Mouse (Mus musculus) forebrain, embryonic 16.5 days (tissue): Measurements from ENCODE around the gene Lrrc32. TPM values are rescaled to one million over a fixed set of nuclear protein-coding genes. Genes with fewer than 3 reads are reported as not detected.
A peak's percentile ranks its signal among the peaks of the same experiment; 100 is the strongest.

ENCODE experiments used
- ATAC-seq: fragments of 200-750 bp; cut with Nextera tagmentation; 2 replicates; pipeline ENCODE4 v1.8.0; 2017; ENCODE audit warnings: mild to moderate bottlenecking, moderate library complexity
- H3K27ac ChIP-seq: fragments of 300-500 bp; sonication (generic); 2 replicates; pipeline ENCODE4 v1.5.1; 2014; ENCODE audit warnings: low read length, control low read depth
- H3K27me3 ChIP-seq: fragments of 300-500 bp; sonication (generic); replicated peaks from 2 replicates; pipeline ENCODE4 v1.6.1; 2014; ENCODE audit warnings: low read length; ENCODE audit not compliant: control insufficient read depth, insufficient read depth
- H3K36me3 ChIP-seq: fragments of 300-500 bp; sonication (generic); 2 replicates; pipeline ENCODE4 v1.6.1; 2014; ENCODE audit not compliant: control insufficient read depth, insufficient read depth
- H3K4me1 ChIP-seq: fragments of 300-500 bp; sonication (generic); replicated peaks from 2 replicates; pipeline ENCODE4 v1.6.1; 2014; ENCODE audit warnings: low read length; ENCODE audit not compliant: control insufficient read depth, insufficient read depth
- H3K4me2 ChIP-seq: fragments of 300-500 bp; sonication (generic); 2 replicates; pipeline ENCODE4 v1.6.1; 2014; ENCODE audit warnings: mild to moderate bottlenecking, low read length, control low read depth
- H3K4me3 ChIP-seq: fragments of 300-500 bp; sonication (generic); replicated peaks from 2 replicates; pipeline ENCODE4 v1.5.1; 2014; ENCODE audit warnings: mild to moderate bottlenecking, low read length, control low read depth
- H3K9ac ChIP-seq: fragments of 300-500 bp; sonication (generic); replicated peaks from 2 replicates; pipeline ENCODE4 v1.6.1; 2014; ENCODE audit warnings: low read depth, low read length, control low read depth
- H3K9me3 ChIP-seq: fragments of 300-500 bp; sonication (generic); 2 replicates; pipeline ENCODE4 v1.6.1; 2016; ENCODE audit warnings: low read length; ENCODE audit not compliant: control insufficient read depth
- WGBS: fragments of 180-500 bp; shearing (Covaris S2); extraction: QIAGEN DNeasy Blood & Tissue Kit; methylation state at CpG from one replicate; pipeline ENCODE4 v1.1.7; 2014; 5-methylcytosine and 5-hydroxymethylcytosine counted together
- polyA plus RNA-seq: library from polyadenylated mRNA; unstranded; fragments of >200 nt; fragmentation: Nextera tagmentation; extraction: Ambion mirVana; gene quantifications from 2 replicates; pipeline ENCODE4 v1.2.1, GENCODE M21; 2015

Gene Lrrc32
- polyA plus RNA-seq, 1 experiment from 2014 or later: 2.8 TPM

DNA sequence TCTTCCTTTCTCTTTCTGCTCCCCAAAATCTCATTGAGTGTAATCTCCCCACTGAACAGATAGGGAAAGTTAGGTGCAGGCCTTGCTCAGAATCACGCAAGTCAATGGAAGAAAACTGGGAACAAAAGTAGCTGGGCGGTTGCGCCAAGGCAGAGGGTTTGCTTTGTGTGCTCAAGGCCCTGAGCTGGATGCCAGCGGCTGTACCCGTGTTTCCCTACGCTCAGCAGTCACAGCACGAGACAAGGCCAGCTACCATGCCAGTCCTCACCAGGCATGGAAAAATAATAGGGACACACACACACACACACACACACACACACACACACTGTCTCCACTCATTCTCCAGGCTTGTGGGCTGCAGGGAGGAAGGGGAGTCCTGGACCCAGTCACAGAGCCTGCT lies 12.0 kb downstream of the Lrrc32 start:
- Histone ChIP-seq H3K4me2 (no peak overlapping the region), H3K4me1 (peaks cover 5% of the 10 kb centered on the region), H3K36me3 (no peaks in the 10 kb centered on the region), H3K4me3 (no peak overlapping the region), H3K9me3 (no peaks in the 10 kb centered on the region), H3K27ac (no peak overlapping the region), H3K9ac (no peak overlapping the region), H3K27me3 (no peaks in the 10 kb centered on the region)
- WGBS: 79% methylated on average over 7 of the region's 7 CpGs
- ATAC-seq: no peak

DNA sequence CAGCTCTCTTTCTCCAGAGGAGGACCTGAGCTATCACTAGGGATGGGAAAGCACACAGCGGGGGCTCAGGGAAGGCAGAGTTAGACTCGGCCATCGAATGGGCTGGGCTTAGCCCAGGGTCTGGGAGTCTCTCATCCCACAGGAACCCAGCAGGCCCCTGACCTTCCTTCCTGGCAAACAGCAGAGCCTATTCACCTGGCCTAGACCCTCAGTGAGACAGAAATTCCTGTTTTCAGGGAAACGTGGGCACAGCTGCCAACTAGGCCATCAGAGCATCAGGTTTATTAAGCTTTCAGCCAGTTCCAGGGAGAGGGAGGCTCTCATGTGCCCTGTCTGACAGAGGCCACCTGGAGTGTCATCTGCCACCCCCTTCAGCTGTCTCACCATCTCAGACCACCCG lies 13.8 kb downstream of the Lrrc32 start:
- H3K9ac ChIP-seq: no peak overlapping the region
- no peaks in the 10 kb centered on the region for H3K9me3 ChIP-seq
- no peak overlapping the region for H3K4me2 ChIP-seq
- ATAC-seq: no peak
- peaks cover 5% of the 10 kb centered on the region for H3K4me1 ChIP-seq
- no peak overlapping the region for H3K4me3 ChIP-seq
- H3K27me3 ChIP-seq: no peaks in the 10 kb centered on the region
- H3K27ac ChIP-seq: no peak overlapping the region
- H3K36me3 ChIP-seq: no peaks in the 10 kb centered on the region
- 22% methylated on average over 5 of the region's 5 CpGs for WGBS

DNA sequence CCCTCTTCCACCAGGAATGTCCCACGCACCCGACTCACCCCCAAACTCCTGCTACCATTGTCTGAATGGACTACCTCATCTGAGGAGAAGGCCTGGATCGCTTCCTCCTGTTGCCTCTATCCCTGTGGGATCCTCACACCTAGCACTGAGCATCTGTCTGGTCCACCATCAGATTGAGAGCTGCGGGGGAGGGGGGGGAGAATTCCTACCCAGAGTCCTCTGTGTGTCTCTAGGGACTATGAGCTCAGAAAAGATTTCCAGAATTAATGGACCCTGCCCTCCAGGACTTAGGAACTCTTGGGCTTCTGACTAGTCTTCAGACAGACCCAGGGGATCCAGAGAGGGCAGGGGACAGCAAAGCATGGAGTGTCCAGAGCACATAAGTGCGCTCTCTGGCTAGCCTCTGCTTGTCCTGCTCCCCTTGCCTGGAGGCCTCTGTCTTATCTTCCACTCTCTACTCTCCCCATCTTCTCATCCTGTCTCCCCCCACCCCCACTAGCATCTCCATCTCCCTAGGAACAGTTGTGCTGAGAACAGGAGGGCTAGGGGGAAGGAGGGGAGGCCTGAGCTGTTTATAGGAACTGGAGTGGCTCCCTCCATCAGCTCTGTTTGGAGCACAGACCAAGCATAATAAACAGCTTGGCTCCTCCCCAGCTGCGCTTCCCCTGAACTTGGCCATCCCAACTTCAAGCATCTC lies 15.0 kb downstream of the Lrrc32 start:
- 77% methylated on average over 6 of the region's 6 CpGs for WGBS
- Histone ChIP-seq H3K9ac (no peak overlapping the region), H3K27me3 (no peaks in the 10 kb centered on the region), H3K4me3 (no peak overlapping the region), H3K4me1 (peaks cover 5% of the 10 kb centered on the region), H3K9me3 (no peaks in the 10 kb centered on the region), H3K4me2 (no peak overlapping the region), H3K27ac (no peak overlapping the region), H3K36me3 (no peaks in the 10 kb centered on the region)
- ATAC-seq: peak; percentile 71

DNA sequence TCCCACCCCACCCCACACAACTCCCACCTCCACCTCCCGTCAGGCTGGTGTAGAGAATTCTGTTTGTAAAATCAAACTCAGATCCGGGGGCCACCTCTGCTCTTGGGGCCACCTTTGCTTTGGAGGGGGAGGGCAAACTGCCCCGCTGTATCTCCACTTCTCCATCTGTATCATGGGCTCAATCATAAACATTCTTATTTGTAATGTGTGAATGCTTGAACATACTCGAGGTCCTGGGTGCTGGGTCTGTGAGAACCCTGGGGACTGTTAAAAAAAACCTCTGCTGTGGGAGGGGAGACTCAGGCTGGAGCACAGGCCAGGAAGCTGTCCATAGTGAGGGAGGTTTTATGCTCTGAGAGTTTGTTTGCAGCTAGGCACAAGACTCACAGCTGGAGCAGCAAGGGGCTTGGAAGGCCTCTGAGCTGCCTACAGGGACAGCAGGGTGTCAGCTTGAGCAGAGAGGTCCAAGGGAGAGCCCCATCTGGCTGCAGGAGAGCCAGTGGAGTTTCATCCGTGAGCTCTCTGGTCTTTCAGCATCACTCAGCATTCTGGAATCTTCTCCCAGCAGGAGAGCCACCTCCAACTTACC lies 15.7 kb downstream of the Lrrc32 start:
- H3K4me1 ChIP-seq: peaks cover 5% of the 10 kb centered on the region
- H3K27me3 ChIP-seq: no peaks in the 10 kb centered on the region
- no peak overlapping the region for H3K4me3 ChIP-seq
- no peaks in the 10 kb centered on the region for H3K36me3 ChIP-seq
- H3K9ac ChIP-seq: no peak overlapping the region
- WGBS: 37% methylated on average over 5 of the region's 5 CpGs
- no peak overlapping the region for H3K27ac ChIP-seq
- H3K9me3 ChIP-seq: no peaks in the 10 kb centered on the region
- no peak overlapping the region for H3K4me2 ChIP-seq
- ATAC-seq: no peak

DNA sequence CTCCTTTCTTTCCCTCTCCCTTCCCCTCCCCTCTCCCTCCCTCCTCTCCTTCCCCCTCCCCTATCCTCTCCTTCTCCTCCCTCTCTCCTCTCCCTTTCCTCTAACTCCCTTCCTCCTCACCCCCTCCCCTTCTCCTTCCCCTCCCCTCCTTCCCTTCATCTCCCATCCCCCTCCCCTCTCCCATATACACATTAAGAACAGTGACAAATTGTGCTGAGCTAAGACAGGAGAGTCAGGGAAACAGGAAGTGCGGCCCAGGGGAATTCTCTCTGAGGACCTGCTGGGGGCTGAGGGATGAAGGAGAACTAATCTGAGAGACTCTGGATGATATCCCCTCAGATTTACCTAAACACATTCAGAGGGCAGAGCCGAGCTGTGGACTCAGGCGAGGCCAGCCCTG lies 16.6 kb downstream of the Lrrc32 start:
- no peak overlapping the region for H3K4me2 ChIP-seq
- ATAC-seq: no peak
- WGBS: 41% methylated on average over 3 of the region's 3 CpGs
- H3K4me3 ChIP-seq: no peak overlapping the region
- H3K9me3 ChIP-seq: no peaks in the 10 kb centered on the region
- H3K27me3 ChIP-seq: no peaks in the 10 kb centered on the region
- peaks cover 5% of the 10 kb centered on the region for H3K4me1 ChIP-seq
- H3K36me3 ChIP-seq: no peaks in the 10 kb centered on the region
- no peak overlapping the region for H3K27ac ChIP-seq
- no peak overlapping the region for H3K9ac ChIP-seq

DNA sequence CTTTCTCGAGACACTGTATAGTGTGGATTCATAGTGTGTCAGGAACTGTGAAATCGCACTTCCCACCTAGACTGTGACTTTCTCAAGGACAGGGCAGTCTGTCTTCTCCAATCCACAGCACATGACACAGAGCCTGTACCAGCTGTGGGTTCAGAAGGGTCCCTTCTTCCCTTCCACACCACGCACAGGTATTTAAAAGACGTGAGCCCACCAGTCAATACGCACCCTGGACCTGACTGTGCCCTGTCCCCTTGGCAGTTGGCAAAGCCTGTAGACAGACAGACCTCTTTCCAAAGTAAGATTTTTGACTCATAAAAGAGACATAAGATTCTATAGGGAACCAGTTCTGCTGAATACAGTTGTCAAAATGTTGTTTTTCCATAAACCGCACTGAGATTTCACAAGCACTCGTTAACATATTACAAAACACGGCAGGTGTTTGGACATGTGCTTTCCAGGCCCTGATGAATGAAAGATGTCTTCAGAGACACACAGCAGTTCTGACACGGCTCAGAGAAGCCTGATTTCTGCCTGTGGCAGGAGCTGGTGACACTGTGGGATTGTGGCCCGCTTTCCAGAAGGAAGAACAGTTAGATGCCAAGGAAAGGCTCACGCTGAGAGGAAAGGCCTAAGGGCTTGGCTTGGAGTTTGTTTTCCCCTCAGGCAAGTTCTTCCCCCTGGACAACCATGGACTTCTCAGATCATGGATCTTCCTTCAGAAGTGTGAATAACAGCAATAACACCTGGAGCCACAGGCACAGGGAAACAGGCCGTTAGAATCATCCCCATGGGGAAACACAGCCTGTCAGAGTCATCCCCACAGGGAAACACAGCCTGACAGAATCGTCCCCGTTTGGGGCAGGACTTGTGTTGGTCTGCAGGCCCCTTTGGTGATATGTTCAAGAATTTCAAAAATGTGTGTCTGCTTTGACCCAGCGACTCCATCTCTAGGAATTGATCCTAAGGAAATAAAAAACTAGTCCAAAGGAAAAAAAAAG lies 22.2 kb downstream of the Lrrc32 start:
- H3K27me3 ChIP-seq: no peaks in the 10 kb centered on the region
- H3K4me3 ChIP-seq: no peak overlapping the region
- peaks cover 5% of the 10 kb centered on the region for H3K4me1 ChIP-seq
- no peaks in the 10 kb centered on the region for H3K9me3 ChIP-seq
- H3K4me2 ChIP-seq: no peak overlapping the region
- no peaks in the 10 kb centered on the region for H3K36me3 ChIP-seq
- ATAC-seq: no peak
- WGBS: 68% methylated on average over 15 of the region's 15 CpGs
- no peak overlapping the region for H3K27ac ChIP-seq
- no peak overlapping the region for H3K9ac ChIP-seq

DNA sequence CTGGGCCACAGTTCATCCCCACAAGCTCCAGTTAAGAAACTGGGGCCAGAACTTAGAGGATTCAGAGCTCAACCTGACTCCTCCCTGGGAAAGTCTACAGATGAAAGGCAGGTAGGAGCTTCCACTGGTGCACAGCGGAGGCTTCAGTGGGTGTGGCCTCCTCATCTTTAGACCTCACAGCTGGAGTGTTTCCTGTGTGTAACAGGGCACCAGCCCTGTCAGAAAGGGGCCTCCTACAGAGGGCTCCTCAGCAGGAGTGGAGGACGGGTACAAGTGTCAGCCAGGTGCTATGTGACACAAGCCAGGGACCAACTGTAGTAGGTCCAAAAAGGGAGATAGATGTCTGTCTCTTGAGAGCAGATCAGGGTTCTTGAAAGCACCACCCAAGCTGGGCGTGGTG lies 24.2 kb downstream of the Lrrc32 start:
- 71% methylated on average over 3 of the region's 3 CpGs for WGBS
- Histone ChIP-seq H3K9me3 (no peaks in the 10 kb centered on the region), H3K27ac (no peak overlapping the region), H3K4me2 (no peak overlapping the region), H3K9ac (no peak overlapping the region), H3K36me3 (no peaks in the 10 kb centered on the region), H3K4me3 (no peak overlapping the region), H3K27me3 (no peaks in the 10 kb centered on the region), H3K4me1 (peaks cover 5% of the 10 kb centered on the region)
- ATAC-seq: no peak

DNA sequence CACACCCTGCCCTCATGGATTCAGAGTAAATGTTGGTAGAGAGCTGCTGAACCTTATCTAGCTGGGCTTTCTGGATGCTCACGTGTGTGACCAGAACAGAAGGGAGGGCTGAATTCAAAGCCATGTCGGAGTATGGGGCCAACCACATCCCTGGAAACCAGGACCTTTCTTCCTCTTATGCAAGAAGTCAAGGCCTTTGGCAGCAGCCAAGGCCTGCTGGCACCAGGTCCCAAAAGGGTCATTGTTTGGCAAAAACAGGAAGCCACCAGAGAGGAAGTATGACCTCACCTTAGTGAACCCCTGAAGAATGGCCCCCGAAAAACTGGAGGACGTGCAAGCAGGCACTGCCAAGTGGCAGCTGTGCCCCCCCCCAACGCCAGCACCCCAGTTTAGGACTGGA lies 33.5 kb downstream of the Lrrc32 start:
- H3K36me3 ChIP-seq: no peaks in the 10 kb centered on the region
- H3K27ac ChIP-seq: no peak overlapping the region
- no peak overlapping the region for H3K4me3 ChIP-seq
- H3K4me2 ChIP-seq: no peak overlapping the region
- peaks cover 19% of the 10 kb centered on the region for H3K4me1 ChIP-seq
- no peaks in the 10 kb centered on the region for H3K9me3 ChIP-seq
- 71% methylated on average over 5 of the region's 5 CpGs for WGBS
- H3K9ac ChIP-seq: no peak overlapping the region
- H3K27me3 ChIP-seq: no peaks in the 10 kb centered on the region
- ATAC-seq: no peak; the same call in 1 of the 2 replicates
